Mouse (Mus musculus): ENCODE measurements around the gene Tmc4.
A peak's percentile ranks its signal among the peaks of the same experiment; 100 is the strongest.

Tmc4 gene

DNA sequence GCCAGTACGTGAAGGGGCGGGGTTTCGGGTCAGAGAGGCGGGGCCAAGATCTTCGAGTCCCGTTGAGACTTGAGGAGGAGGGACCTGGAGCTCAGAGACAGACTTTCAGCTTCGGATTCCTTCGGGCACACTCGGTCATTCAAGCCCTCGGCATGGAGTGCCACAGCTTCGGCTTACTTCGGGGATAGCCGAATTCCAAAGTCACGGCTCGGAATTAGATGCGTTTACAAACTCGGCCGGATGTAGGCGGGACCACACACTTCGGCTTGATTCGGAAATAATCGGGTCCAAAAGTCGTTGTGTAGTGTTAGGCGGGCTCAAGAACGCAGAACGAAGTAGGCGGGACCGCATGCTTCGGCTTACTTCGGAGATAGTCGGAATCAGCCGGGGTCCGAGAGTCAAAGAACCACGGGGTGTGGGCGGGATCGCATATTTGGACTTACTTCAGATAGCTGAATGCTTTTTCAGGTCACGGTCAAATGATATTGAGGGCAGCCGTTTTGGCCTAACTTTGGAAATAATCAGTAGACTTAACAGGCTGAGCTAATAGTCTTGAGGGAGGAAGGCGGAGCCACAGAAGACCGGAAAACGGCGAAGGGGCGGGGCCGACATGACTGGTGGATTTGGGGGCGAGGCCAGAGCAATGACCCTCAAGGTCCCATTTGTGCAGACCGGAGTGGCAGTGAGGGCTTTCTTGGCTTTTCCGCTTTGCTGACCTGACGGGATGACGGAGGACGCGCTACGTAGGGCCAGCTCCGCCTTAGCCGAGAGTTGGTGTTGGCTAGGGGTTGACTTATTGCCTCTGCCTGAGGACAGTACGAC is 15.8 kb upstream of the Tmc4 start, which contains the start of gene Mboat7:
Gene Mboat7 (minus strand): TSS at position 537 of the 822 bp plus-strand sequence.
- peak; percentile 95 for DNase-seq (ENCODE audit: extremely low spot score, low spot score)

DNA sequence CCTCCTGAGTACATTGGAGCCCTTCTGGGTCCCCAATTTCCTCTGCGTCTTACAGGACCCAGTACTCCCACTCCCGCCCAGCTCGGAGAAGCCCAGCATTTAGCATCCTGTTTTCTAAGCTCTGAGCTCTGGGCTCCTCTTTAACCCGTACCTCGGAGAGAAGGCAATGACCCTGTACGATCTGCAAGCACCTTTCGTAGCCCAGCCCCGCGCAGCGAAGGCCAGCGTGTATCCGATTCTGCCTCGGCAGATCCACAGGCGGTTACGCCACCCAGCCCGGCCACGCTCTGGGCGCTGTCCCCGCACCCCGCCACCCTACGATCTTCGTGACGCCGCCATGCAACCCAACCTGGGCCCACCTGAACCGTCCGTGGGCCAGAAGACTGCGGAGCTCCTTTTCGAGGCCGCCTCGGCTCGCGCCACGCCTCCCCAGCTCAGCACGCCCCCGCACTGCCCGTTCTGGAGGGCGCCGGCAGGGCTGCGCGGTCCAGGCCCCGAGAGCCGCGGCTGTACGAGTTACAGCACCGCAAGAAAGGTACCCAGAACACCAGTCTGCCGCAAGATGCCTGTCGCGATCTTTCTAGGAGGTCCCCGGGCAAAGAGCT is 15.1 kb upstream of the Tmc4 start, which contains the start of gene Tsen34:
Gene Tsen34 (plus strand): TSS at position 482 of the 605 bp plus-strand sequence.
- DNase-seq (ENCODE audit: extremely low spot score, low spot score) = no peak

DNA sequence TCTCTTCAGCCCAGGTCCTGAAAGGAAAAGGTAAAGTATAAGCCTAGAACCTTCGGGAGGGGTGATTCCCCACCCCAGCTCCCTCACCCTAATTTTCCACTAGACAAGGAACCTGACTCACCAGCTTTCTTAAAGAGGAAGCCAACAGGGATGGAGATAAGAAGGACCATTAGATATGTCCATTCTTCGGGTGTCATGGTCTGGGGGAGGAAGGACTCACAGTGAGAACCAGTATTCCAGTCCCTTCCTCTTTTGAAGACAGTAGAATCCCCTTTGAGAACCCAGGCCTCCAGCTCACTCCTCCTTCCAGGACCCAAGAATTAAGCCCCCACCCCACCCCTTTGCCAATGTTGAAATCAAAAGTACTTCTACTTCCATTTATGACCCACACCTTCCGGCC is 14.6 kb upstream of the Tmc4 start:
- no peak for DNase-seq (ENCODE audit: extremely low spot score, low spot score)

DNA sequence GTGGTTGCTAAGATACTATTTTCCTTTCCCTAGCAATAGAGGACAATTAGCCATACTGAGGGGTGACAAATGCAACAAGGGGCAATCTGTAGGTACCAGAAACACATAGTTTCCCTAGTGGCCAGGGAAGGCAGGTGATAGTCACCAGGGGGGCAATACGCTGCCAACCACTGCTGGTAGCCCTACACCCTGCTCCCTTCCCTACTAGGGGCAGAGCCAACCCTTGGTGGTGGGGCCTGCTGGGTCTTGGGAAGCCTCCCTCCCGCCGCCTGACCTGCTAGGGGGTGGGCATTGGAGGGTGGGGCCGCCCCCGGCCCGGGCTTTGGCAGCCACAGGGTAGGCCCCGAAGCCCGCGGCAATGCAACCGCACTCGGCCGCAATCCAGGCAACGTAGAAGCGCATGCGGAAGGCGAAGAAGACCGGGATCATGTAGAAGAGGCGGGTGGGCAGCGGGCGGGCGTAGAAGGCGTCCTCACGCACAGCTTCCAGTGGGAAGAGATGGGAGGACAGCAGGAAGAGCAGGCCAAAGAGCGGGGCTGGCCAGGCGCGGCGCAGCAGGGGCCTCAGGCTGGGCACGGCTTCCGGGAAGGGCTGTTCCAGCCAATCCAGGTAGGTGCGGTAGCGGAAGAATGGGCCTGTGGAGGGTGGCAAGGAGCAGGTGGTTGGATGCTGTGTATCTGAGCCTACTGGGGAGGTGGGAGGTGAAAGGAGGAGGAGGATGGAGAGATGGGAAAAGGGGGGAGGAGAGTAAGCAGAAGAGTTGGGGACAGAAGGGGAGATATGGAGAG is 8.2 kb upstream of the Tmc4 start:
- DNase-seq (ENCODE audit: extremely low spot score, low spot score) = no peak

DNA sequence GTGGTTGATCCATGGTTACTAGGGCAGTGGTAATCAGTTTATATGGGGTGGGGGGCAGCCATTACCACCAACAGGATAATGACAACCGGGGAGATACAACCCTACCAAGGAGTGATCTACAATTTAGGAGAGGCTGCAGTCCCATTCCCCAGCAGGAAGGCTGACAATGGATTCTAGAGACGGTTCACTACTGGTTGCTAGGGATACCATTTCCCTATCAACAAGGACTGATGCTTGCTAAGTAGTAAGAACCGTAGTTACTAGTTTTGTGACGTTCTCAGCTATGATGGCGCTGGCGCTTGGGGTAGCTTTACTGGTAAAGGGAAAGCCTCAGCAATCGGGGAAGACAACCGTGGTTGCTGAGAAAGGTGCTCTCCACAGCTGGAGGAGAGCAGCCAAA is 7.3 kb upstream of the Tmc4 start:
- no peak for DNase-seq (ENCODE audit: extremely low spot score, low spot score)

DNA sequence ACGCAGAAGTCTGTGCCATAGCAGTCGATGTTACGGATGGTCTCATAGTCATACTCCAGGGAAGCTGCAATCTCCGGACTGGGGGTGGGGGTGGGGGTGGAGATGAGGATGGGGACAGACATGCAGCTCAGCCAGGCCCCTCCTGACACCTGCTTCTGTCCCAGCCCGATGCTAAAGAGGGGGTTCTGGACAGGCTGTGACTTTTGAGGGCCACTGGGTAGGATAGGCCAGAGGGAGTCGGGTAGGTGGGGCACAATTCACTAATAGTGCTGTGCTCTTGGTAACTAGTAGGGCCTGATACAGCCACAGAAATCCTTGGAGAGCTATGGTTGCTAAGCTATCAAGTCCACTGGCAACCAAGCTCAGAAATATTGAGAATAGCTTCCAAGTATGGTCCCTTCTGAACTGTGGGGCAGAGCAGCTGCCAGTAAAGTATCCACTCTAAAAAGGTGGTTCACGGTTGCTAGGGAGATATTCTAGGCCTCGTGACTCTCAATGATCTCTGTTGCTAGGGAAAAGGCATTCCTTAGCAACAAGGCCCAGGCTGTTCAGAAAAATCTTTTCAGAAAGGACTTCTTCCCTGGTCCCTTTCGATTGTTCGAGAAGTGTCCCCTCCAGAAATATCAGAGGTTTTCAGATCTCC is 6.7 kb upstream of the Tmc4 start:
- no peak for DNase-seq (ENCODE audit: extremely low spot score, low spot score)

DNA sequence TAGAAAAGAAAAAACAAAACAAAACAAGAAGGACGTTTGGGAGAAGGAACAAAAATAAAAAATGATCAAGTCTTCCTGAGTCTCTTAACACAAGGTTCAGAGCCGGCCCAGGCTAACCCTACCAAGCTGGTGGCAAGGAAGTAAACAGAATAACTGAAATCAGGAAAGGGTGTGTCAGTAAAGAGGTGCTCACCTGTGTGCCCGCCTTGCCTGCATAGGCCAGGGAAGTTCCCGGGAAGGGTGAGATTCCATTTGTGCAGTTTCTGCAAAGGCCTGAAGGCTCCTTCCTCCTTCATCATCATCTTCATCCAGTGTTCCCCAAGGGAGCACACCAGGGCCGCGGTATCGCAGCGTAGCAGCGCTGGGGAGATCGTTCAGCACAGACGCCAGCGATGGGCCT is 982 bp downstream of the Tmc4 start:
- no peak for DNase-seq (ENCODE audit: extremely low spot score, low spot score)

DNA sequence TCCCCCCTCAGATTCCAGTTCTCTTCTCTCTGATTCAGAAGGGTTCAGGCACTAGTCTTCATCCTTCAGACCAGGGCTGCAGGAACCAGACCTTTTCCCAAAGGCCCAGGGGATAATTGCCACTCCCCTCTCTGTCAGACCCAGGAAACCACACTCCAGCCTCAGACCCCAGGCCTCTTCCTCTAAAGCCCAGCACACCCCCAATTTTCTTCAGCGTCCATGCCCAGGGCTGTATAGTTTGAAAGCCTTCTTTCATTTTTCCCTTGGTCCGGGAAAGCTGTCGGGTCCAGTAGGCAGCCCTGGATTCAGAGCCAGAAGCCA is 2.2 kb downstream of the Tmc4 start:
- no peak for DNase-seq (ENCODE audit: extremely low spot score, low spot score)

DNA sequence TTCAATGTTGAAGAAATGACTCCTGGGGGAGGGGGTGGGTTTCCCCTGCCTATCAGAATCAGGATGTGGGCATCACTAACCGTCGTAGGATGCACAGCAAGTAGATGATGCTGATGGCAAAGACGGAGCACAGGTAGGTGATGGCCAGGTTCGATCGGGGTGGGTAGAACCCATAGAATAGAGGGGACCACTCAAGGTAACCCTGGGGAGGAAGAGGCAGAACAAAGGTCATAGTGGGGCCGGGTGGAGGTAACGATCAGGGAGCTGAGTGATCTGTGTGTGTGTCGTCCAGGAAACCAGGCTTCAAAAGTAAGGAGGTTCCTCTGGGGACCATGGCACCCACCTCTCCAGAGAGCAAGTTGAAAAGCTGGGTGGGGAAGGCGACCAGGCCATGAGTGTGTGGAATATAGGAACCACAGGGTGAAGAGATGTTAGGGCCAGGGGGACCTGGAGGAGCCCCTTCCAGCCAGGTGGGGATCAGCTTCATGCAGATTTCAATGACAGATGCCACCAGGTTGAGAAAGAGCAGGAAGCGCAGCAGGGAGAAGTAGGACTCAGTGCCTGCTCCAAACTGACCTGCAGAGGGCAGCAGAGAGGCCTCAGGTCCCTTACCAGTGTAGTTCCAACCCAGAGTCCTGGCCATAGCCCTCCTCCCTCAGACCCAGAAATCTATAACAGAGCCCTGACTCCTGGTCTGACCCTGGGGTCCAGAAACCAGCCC is 2.7 kb downstream of the Tmc4 start:
- peak; percentile 77 for DNase-seq (ENCODE audit: extremely low spot score, low spot score)

DNA sequence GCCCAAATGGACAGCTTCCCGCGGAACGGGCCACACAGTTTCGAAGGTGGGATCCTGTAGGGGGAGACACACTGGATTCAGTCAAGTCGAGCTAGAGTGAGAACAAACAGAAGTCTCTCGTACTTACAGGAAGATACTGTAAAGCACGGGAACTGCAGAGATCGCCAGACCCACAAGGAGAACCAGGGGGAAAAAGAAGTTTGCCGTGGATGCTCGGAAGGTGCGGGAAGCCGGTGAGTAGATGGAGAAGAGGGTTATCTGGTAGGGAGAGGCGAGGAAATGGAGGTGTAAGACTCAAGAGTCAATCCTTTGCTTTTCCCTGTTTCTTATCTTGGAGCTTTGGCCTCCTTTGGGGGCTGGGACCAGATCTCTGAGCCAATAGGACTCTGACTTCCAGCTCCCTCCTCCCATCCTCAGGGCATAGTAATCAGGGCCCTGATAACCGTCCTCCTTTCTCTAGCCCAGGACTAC is 10.4 kb downstream of the Tmc4 start:
- no peak for DNase-seq (ENCODE audit: extremely low spot score, low spot score)

DNA sequence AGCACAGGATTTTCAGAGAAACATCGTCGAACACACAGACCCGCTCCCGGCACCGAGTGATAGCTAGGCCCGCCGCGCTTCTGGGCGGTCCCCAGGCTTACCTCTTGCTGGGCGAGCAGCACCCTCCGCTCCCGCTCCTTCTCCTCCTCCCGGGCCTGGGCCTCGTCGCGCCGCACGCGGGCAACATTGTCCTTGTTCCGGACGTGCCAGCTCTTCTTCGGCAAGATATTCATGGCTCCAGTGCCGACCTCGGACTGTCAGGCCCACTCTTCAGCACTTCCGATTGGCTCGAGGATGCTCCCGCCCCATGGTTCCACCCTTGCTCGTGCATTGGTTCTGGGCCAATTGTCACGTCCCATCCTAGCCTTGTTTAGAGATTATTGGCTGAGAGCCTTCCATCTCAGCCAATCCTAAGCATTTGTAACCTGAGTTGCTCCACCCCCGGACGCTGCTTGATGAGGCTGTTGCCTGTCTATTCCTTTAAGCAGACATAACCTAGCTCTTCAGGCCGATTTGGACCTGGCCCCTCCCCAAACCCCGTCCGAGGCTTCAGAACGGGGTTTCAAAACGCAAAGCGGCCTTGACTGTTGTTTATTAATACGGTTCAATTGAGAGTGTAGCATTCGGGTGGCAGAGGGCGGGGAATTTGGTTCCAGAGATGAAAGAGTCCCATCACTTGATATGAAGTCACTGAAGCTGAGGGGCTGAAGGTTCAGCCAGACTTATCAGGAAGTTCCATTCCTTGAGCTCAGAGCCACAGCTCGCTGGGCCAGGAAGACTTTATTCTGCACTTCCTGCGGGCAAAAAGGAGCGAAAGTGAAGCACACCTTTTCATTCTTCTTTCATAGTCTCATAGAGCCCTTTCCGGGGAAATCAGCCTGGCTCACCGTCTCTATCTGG is 11.9 kb downstream of the Tmc4 start, which contains the start of gene Leng1:
Gene Leng1 (minus strand): TSS at position 626 of the 900 bp plus-strand sequence.
- DNase-seq (ENCODE audit: extremely low spot score, low spot score) = peak; percentile 89

DNA sequence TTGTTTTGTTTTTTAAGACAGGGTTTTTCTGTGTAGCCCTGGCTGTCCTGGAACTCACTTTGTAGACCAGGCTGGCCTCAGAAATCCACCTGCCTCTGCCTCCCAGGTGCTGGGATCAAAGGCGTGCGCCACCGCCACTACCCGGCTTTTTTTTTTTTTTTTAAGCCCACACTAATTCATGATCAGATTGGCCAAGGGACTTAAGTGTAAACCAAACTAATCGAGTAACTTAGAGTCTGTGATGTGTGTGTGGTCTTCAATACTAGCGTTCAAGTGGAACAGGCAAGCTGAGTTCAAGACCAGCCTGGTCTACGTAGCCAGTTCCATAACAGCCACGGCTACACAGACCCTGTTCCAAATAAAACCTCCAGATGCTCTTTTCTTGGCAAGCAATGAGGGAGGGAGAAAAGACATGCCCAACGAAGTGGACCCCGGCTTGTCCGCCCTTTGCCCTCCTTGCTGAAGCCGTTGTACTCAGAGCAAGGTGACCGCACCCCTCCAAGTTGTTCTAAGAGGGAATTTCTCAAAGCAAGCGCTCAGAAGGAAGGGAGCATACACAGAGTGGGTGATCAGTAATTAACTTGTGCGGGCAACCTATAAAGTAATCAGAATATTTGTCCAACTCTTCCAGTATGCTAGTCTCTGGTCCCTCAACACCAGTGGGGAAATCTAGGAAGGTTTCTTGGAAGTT is 12.7 kb downstream of the Tmc4 start:
- DNase-seq (ENCODE audit: extremely low spot score, low spot score) = peak; percentile 52

DNA sequence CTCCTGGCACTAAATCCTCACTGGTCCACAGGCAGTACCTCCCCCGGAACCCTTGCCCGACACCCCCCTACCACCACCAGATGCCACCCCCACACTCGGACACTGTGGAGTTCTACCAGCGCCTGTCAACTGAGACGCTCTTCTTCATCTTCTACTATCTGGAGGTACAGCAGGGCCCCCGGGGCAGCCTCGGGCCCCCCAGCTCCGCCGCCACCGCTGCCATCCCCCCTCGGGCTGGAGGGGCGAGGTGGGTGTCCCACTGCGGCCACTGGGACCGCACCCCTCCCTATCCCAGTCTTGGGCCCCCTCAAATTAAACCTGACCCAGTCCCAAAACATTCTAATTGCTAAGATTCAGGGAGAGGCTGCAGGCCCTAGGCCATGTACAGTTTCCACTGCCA is 18.8 kb downstream of the Tmc4 start:
- DNase-seq (ENCODE audit: extremely low spot score, low spot score) = no peak

DNA sequence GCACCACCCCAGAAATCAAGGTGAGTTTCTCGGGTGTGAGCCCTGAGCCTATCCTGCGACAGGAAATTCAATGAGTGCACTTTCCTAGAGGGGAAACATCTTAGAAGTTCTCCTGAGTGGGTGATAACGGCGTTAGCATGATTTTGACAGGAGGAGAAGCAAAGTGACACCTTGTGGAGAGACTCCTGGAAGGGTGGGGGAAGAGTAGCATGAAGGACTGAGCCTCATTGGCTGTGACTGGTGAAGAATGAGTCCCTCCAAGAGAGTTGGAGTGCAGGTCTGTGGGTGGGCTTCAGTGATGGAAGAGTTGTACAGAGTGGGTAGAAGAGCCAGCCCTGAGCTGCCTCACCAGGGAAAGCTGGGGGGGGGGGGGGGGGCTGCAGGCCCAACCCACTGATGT is 20.4 kb downstream of the Tmc4 start:
- no peak for DNase-seq (ENCODE audit: extremely low spot score, low spot score)

DNA sequence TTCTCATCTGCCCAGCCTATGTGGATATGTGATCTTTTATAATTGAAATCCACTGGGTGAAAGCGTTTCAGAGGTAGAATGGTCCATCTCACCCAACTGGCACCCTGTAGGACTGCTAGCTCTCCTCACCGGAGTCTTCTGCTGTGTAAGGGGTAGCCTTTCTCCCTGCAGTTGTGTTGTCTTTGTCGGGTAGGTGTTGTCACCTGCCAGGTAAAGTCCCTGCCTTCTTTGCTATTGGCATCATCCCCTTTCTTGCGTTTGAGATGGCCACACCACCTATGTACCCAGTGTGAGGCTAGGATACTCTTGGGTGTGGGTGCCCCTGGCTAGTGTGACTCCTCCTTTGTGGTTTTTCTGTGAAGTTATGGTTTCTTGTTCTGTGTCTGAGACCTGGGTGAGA is 30.7 kb downstream of the Tmc4 start:
- DNase-seq (ENCODE audit: extremely low spot score, low spot score) = no peak

DNA sequence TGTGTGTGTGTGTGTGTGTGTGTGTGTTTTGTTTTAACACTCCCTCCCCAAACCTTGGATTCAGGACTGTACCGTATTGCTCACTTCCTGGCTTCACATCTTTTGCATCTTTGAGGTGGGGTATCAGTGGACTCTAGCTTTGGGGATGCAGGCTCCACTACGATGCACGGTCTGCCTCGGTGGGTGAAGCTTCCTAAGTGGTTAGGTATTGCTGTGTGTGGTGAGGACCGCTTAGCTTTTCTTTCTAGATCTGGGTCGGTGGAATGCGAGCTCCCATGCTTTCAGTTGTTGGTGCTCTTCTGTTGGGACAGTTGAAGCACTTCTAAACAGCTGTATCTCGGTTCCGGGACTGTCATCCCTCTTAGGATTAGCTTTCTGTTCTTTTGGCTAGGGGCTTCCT is 31.2 kb downstream of the Tmc4 start:
- no peak for DNase-seq (ENCODE audit: extremely low spot score, low spot score)

DNA sequence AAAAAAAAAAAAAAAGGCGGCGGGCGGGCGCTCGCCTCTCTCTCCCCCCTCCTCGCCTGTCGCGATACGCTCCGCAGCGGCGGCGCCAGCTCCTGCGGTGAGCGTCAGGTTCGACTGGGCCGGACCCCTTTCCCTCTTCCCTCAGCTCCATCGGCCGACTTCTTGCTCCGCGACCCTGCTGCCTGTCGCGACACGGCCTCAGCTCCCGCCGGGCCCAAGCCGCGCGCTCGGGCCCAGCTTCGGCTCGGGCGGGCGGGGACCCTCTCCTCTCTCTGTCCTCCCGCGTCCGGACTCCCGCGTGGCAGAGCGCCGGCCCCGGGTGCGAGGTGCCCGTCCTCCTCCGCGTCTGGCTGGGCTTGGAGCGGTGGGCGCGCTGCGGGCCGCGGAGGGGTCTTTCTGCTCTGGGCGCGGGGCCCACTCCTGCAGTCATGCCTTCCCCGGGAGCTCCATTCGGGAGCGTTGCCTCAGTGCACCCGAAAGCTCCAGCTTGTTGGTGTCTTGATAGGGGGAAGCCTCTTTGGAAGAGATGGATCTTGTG is 31.8 kb downstream of the Tmc4 start:
- no peak for DNase-seq (ENCODE audit: extremely low spot score, low spot score)

DNA sequence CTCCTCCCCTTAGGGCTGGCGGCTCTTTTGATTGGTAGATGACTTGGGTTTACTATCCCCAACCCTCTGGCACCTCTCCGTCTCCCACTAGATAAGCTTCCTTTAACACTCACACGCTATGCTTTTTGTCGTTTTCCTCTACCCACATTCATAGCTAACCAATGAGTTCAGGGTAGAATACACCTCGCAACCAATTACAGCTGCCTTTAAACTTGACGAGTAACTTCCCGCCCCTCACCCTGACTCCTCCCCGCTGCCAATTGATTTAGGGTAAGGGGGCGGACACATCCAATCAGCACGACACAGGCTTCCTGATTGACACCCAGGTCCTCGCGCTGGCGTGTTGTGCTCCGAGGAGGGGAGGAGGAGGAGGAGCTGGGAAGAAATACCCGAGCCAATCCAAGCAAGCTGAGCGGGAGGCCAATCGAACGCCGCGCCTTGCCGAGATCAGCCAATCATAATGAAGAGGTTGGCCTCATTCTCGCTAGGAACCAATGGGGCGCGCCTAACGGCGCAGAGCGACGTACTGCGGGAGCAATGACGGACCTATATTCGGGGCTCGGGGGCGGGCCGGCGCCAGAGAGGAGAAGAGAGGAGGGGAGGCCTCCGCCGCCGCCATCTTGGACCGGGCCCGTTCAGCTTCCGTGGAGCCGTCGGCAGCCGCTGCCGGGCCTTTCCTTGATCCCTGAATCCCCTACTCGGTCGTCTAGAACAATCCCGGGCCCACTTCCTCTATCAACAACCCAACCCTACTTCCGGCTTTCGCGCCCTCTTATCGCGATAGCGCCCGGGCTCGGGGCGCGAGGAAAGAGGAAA is 32.5 kb downstream of the Tmc4 start, which contains the start of gene Cnot3:
Gene Cnot3 (plus strand): TSS at position 597 of the 816 bp plus-strand sequence.
- DNase-seq (ENCODE audit: extremely low spot score, low spot score) = peak; percentile 93

All from neural tube, embryonic 10.5 days (tissue).